Mouse (Mus musculus) brain, adult 2 months (tissue): ENCODE measurements at regions not wholly inside any gene's neighbourhood (a gene's known extent, or its start where the extent isn't known, plus 50 kb on each side); places are given as distances from the start of the nearest gene placed in this dataset.

Experiments
- DNase-seq: peaks from one replicate; pipeline ENCODE4 v3.0.0; 2011; ENCODE audit warnings: low read depth, low spot score

GRCm38 (mm10) chr4:152850147-152850546, 372.5 kb upstream of the Kcnab2 start:
- DNase-seq = peak; percentile 41

- DNase-seq = no peak
These were observed 358.4 kb upstream of the Kcnab2 start for GRCm38 (mm10) chr4:152836080-152836479.

- DNase-seq = no peak
These were observed 356.9 kb upstream of the Kcnab2 start for GRCm38 (mm10) chr4:152834421-152835110.

GRCm38 (mm10) chr4:152833411-152834310, 356.0 kb upstream of the Kcnab2 start:
- DNase-seq = peak; percentile 64

GRCm38 (mm10) chr4:152832757-152833363, 355.2 kb upstream of the Kcnab2 start:
- peak; percentile 62 for DNase-seq

GRCm38 (mm10) chr4:152825185-152825584, 347.5 kb upstream of the Kcnab2 start:
- DNase-seq = no peak

- peak; percentile 75 for DNase-seq
These were observed 338.6 kb upstream of the Kcnab2 start for GRCm38 (mm10) chr4:152816139-152816757.

- DNase-seq = no peak
These were observed 328.9 kb upstream of the Kcnab2 start for GRCm38 (mm10) chr4:152806611-152807010.

- no peak for DNase-seq
These were observed 321.7 kb upstream of the Kcnab2 start for GRCm38 (mm10) chr4:152799392-152799791.

GRCm38 (mm10) chr4:152788431-152788830, 310.8 kb upstream of the Kcnab2 start:
- DNase-seq = peak; percentile 73

GRCm38 (mm10) chr4:152784972-152785371, 307.3 kb upstream of the Kcnab2 start:
- no peak for DNase-seq

GRCm38 (mm10) chr4:152779526-152779925, 301.9 kb upstream of the Kcnab2 start:
- DNase-seq = peak; percentile 74

- no peak for DNase-seq
These were observed 298.1 kb upstream of the Kcnab2 start for GRCm38 (mm10) chr4:152775801-152776200.

GRCm38 (mm10) chr4:152771386-152771785, 293.7 kb upstream of the Kcnab2 start:
- no peak for DNase-seq

GRCm38 (mm10) chr4:152767372-152767771, 289.7 kb upstream of the Kcnab2 start:
- no peak for DNase-seq

GRCm38 (mm10) chr4:152763116-152763515, 285.4 kb upstream of the Kcnab2 start:
- no peak for DNase-seq

- DNase-seq = no peak
These were observed 284.9 kb upstream of the Kcnab2 start for GRCm38 (mm10) chr4:152762576-152762975.

GRCm38 (mm10) chr4:152757191-152757590, 279.5 kb upstream of the Kcnab2 start:
- DNase-seq = peak; percentile 24

- peak; percentile 85 for DNase-seq
These were observed 278.9 kb upstream of the Kcnab2 start for GRCm38 (mm10) chr4:152756535-152756934.

- DNase-seq = no peak
These were observed 278.1 kb upstream of the Kcnab2 start for GRCm38 (mm10) chr4:152755756-152756155.

- no peak for DNase-seq
These were observed 266.7 kb upstream of the Kcnab2 start for GRCm38 (mm10) chr4:152744366-152744765.

GRCm38 (mm10) chr4:152733017-152733416, 255.3 kb upstream of the Kcnab2 start:
- no peak for DNase-seq
